Mouse (Mus musculus): Measurements from ENCODE around the gene Pank4.

DNA sequence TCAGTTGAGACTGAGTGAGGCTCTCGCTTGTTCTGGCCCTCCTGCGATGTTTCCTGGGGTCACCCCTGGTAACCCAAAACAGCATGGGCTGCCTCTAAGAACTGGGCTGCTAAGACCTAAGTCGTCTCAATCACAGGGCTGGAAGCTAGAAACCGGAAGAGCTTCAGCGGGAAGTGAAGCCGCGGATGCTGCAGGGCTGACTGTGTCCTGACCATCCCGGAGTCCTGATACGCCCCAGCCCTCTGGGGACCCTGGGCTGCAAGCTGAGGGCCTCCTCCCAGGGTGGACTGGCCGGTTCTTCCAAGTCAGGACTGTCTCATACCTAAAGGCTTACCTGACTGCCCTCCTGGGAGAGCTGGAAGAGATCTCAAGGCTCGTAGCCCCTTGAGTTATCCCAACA lies 52.9 kb downstream of the Pank4 start:
- TF ChIP-seq ZKSCAN1 (IDR thresholded peaks at IDR 0.05; ENCODE audit: borderline replicate concordance, low read depth, low read length) (no peak), MYC (IDR thresholded peaks at IDR 0.05; ENCODE audit: low read depth, low read length) (no peak), CTCF (conservative IDR thresholded peaks at IDR 0.05 in 1 of 2, IDR thresholded peaks at IDR 0.05 in 1 of 2; ENCODE audit: low read depth in 2 of 2, low read length in 2 of 2) (no peak), CHD1 (IDR thresholded peaks at IDR 0.05; ENCODE audit: low read depth, low read length) (no peak), CHD2 (IDR thresholded peaks at IDR 0.05; ENCODE audit: low read length) (no peak), POLR2A (IDR thresholded peaks at IDR 0.05; ENCODE audit: low read depth, low read length) (no peak), BHLHE40 (IDR thresholded peaks at IDR 0.05; ENCODE audit: low read depth, low read length) (no peak), ZNF384 (IDR thresholded peaks at IDR 0.05; ENCODE audit: low read depth, low read length) (no peak), PAX5 (IDR thresholded peaks at IDR 0.05; ENCODE audit: low read length) (no peak), MAX (IDR thresholded peaks at IDR 0.05; ENCODE audit: low read length) (no peak), USF2 (conservative IDR thresholded peaks at IDR 0.05; ENCODE audit: low read depth, low read length) (no peak), JUND (conservative IDR thresholded peaks at IDR 0.05; ENCODE audit: low read depth, low read length) (no peak), EP300 (IDR thresholded peaks at IDR 0.05; ENCODE audit: low read length) (no peak), MAZ (IDR thresholded peaks at IDR 0.05; ENCODE audit: low read depth, low read length) (no peak)
